Mouse (Mus musculus) MEL (cell line): ENCODE results near the gene Map3k6. TPM values are rescaled to one million over a fixed set of nuclear protein-coding genes. Genes with fewer than 3 reads are reported as not detected.

Source experiments
- DNase-seq: peaks from one replicate; pipeline ENCODE4 v3.0.0; 2011; ENCODE audit warnings: low read depth, low spot score
- H3K27ac ChIP-seq: 2 replicates; pipeline ENCODE4 v1.5.1; 2012; ENCODE audit warnings: low read depth, mild to moderate bottlenecking, control low read depth, low read length, moderate library complexity; ENCODE audit not compliant: control insufficient read depth
- H3K27me3 ChIP-seq, 2 experiments: fragments of 150-350 bp in 1 of 2; sonication (generic) in 1 of 2; 2 replicates each; pipeline ENCODE4 v1.6.1; 2012; ENCODE audit warnings: low read length in 2 of 2, mild to moderate bottlenecking in 2 of 2, improper control_type of control experiment in 1 of 2, moderate library complexity in 1 of 2; ENCODE audit not compliant: insufficient read depth in 2 of 2, control insufficient read depth in 1 of 2
- H3K36me3 ChIP-seq, 2 experiments: 2 replicates each; pipeline ENCODE4 v1.6.1; 2012 to 2014; ENCODE audit warnings: low read length in 2 of 2, improper control_type of control experiment in 1 of 2, inconsistent platforms in 1 of 2, mild to moderate bottlenecking in 1 of 2; ENCODE audit not compliant: insufficient read depth in 2 of 2, control insufficient read depth in 1 of 2
- H3K4me1 ChIP-seq, 2 experiments: fragments of 150-350 bp in 1 of 2; sonication (generic) in 1 of 2; 2 replicates each; pipeline ENCODE4 v1.6.1; 2012; ENCODE audit warnings: low read length in 2 of 2, improper control_type of control experiment in 1 of 2, mild to moderate bottlenecking in 1 of 2; ENCODE audit not compliant: insufficient read depth in 2 of 2, control insufficient read depth in 1 of 2
- H3K4me3 ChIP-seq, 2 experiments: fragments of 150-350 bp in 1 of 2; sonication (generic) in 1 of 2; 2 replicates each; pipeline ENCODE4 v1.5.1; 2012; ENCODE audit warnings: low read depth in 2 of 2, low read length in 2 of 2, mild to moderate bottlenecking in 2 of 2, moderate library complexity in 2 of 2, control low read depth in 1 of 2, improper control_type of control experiment in 1 of 2; ENCODE audit not compliant: control insufficient read depth in 1 of 2, insufficient read depth in 1 of 2
- H3K79me2 ChIP-seq: 2 replicates; pipeline ENCODE4 v1.6.1; 2012; ENCODE audit warnings: mild to moderate bottlenecking, low read length, moderate library complexity; ENCODE audit not compliant: control insufficient read depth, poor library complexity, insufficient read depth
- H3K9ac ChIP-seq: 2 replicates; pipeline ENCODE4 v1.6.1; 2012; ENCODE audit warnings: low read depth, mild to moderate bottlenecking, control low read depth, low read length, moderate library complexity; ENCODE audit not compliant: control insufficient read depth, poor library complexity, severe bottlenecking
- H3K9me3 ChIP-seq: fragments of 150-350 bp; sonication (generic); replicated peaks from 2 replicates; pipeline ENCODE4 v1.6.1; 2012; ENCODE audit warnings: mild to moderate bottlenecking, low read length, improper control_type of control experiment, moderate library complexity; ENCODE audit not compliant: insufficient read depth
- BHLHE40 ChIP-seq: IDR thresholded peaks from 2 replicates; pipeline ENCODE4 v1.6.1; 2012; ENCODE audit warnings: low read depth, mild to moderate bottlenecking, inconsistent platforms, low read length, improper control_type of control experiment, borderline replicate concordance
- CHD2 ChIP-seq: IDR thresholded peaks from 2 replicates; pipeline ENCODE4 v1.6.1; 2011; ENCODE audit warnings: low read length, improper control_type of control experiment
- CTCF ChIP-seq, 3 experiments: IDR thresholded peaks in 2 of 3; conservative IDR thresholded peaks in 1 of 3; 2 replicates each; pipeline ENCODE4 v1.5.1; 2011 to 2012; ENCODE audit warnings: low read length in 3 of 3, low read depth in 2 of 3, mild to moderate bottlenecking in 2 of 3, improper control_type of control experiment in 1 of 3, inconsistent platforms in 1 of 3, mixed read lengths in 1 of 3, moderate library complexity in 1 of 3; ENCODE audit not compliant: control insufficient read depth in 1 of 3, insufficient read depth in 1 of 3, poor library complexity in 1 of 3, severe bottlenecking in 1 of 3
- E2F4 ChIP-seq: IDR thresholded peaks from 2 replicates; pipeline ENCODE4 v1.6.1; 2011; ENCODE audit warnings: low read depth, low read length, improper control_type of control experiment, borderline replicate concordance
- EP300 ChIP-seq, 2 experiments: IDR thresholded peaks; 2 replicates each; pipeline ENCODE4 v1.6.1; 2011; ENCODE audit warnings: improper control_type of control experiment in 2 of 2, low read length in 2 of 2, low read depth in 1 of 2, mild to moderate bottlenecking in 1 of 2
- ETS1 ChIP-seq: IDR thresholded peaks from 2 replicates; pipeline ENCODE4 v1.6.1; 2012; ENCODE audit warnings: low read depth, mild to moderate bottlenecking, inconsistent platforms, low read length, improper control_type of control experiment, moderate library complexity
- GABPA ChIP-seq: IDR thresholded peaks from 2 replicates; pipeline ENCODE4 v1.6.1; 2012; ENCODE audit warnings: low read depth, mild to moderate bottlenecking, inconsistent platforms, low read length, improper control_type of control experiment, moderate library complexity
- GATA1 ChIP-seq: IDR thresholded peaks from 2 replicates; pipeline ENCODE4 v1.6.1; 2011; ENCODE audit warnings: low read depth, low read length, improper control_type of control experiment
- KAT2A ChIP-seq: conservative IDR thresholded peaks from 2 replicates; pipeline ENCODE4 v1.6.1; 2012; ENCODE audit warnings: low read depth, low read length, improper control_type of control experiment, inconsistent platforms
- MAFK ChIP-seq: IDR thresholded peaks from 2 replicates; pipeline ENCODE4 v1.6.1; 2011; ENCODE audit warnings: low read depth, mild to moderate bottlenecking, low read length, improper control_type of control experiment, borderline replicate concordance
- MAX ChIP-seq: IDR thresholded peaks from 2 replicates; pipeline ENCODE4 v1.6.1; 2011; ENCODE audit warnings: low read length, improper control_type of control experiment
- MAZ ChIP-seq: IDR thresholded peaks from 2 replicates; pipeline ENCODE4 v1.6.1; 2012; ENCODE audit warnings: low read depth, mild to moderate bottlenecking, inconsistent platforms, low read length, improper control_type of control experiment
- MXI1 ChIP-seq: IDR thresholded peaks from 2 replicates; pipeline ENCODE4 v1.6.1; 2011; ENCODE audit warnings: mild to moderate bottlenecking, low read depth, low read length, improper control_type of control experiment
- MYB ChIP-seq: IDR thresholded peaks from 2 replicates; pipeline ENCODE4 v1.6.1; 2011; ENCODE audit warnings: mild to moderate bottlenecking, low read depth, low read length, improper control_type of control experiment
- MYC ChIP-seq: IDR thresholded peaks from 2 replicates; pipeline ENCODE4 v1.6.1; 2011; ENCODE audit warnings: low read depth, mild to moderate bottlenecking, low read length, improper control_type of control experiment, moderate library complexity
- NRF1 ChIP-seq: IDR thresholded peaks from 2 replicates; pipeline ENCODE4 v1.6.1; 2014; ENCODE audit warnings: low read depth, mild to moderate bottlenecking, inconsistent platforms, low read length, improper control_type of control experiment, moderate library complexity; ENCODE audit not compliant: poor library complexity, insufficient read depth, severe bottlenecking
- POLR2A ChIP-seq, 2 experiments: IDR thresholded peaks; 2 replicates each; pipeline ENCODE4 v1.6.1; 2011 to 2012; ENCODE audit warnings: low read length in 2 of 2, mild to moderate bottlenecking in 2 of 2, control low read depth in 1 of 2, improper control_type of control experiment in 1 of 2, low read depth in 1 of 2, moderate library complexity in 1 of 2; ENCODE audit not compliant: control insufficient read depth in 1 of 2, insufficient read depth in 1 of 2, poor library complexity in 1 of 2
- RAD21 ChIP-seq: IDR thresholded peaks from 2 replicates; pipeline ENCODE4 v1.6.1; 2011; ENCODE audit warnings: mild to moderate bottlenecking, low read depth, low read length, improper control_type of control experiment
- RCOR1 ChIP-seq: IDR thresholded peaks from 2 replicates; pipeline ENCODE4 v1.6.1; 2012; ENCODE audit warnings: low read depth, mild to moderate bottlenecking, inconsistent platforms, low read length, improper control_type of control experiment
- SIN3A ChIP-seq: IDR thresholded peaks from 2 replicates; pipeline ENCODE4 v1.6.1; 2012; ENCODE audit warnings: low read length, improper control_type of control experiment, inconsistent platforms
- SMC3 ChIP-seq: IDR thresholded peaks from 2 replicates; pipeline ENCODE4 v1.6.1; 2011; ENCODE audit warnings: low read depth, low read length, improper control_type of control experiment
- TAL1 ChIP-seq: IDR thresholded peaks from 2 replicates; pipeline ENCODE4 v1.6.1; 2012; ENCODE audit warnings: mild to moderate bottlenecking, inconsistent platforms, low read length, moderate library complexity, mixed read lengths
- TBP ChIP-seq: IDR thresholded peaks from 2 replicates; pipeline ENCODE4 v1.8.0; 2011; ENCODE audit warnings: low read depth, low read length, improper control_type of control experiment
- USF1 ChIP-seq: IDR thresholded peaks from 2 replicates; pipeline ENCODE4 v1.6.1; 2014; ENCODE audit warnings: low read depth, mild to moderate bottlenecking, inconsistent platforms, low read length, improper control_type of control experiment, moderate library complexity
- ZC3H11A ChIP-seq: IDR thresholded peaks from 2 replicates; pipeline ENCODE4 v1.6.1; 2012; ENCODE audit warnings: low read depth, mild to moderate bottlenecking, inconsistent platforms, low read length, improper control_type of control experiment
- ZNF384 ChIP-seq: IDR thresholded peaks from 2 replicates; pipeline ENCODE4 v1.6.1; 2012; ENCODE audit warnings: low read depth, mild to moderate bottlenecking, inconsistent platforms, low read length, improper control_type of control experiment
- polyA plus RNA-seq, 2 experiments: library from polyadenylated mRNA; stranded (reverse) in 1 of 2; unstranded in 1 of 2; fragments of >175 nt in 1 of 2; fragments of >200 nt in 1 of 2; gene quantifications; 2 replicates each; pipeline versions ENCODE4 v1.2.1 to v1.2.4; 2012; ENCODE audit warnings: low replicate concordance in 2 of 2, low read depth in 1 of 2; ENCODE audit not compliant: insufficient read length in 2 of 2, insufficient read depth in 1 of 2, missing spikeins in 1 of 2
- total RNA-seq: library from RNA; depleted of rRNA; stranded (reverse); fragments of 300-350 nt; gene quantifications from 2 replicates; pipeline ENCODE4 v1.2.3, GENCODE M21; 2012

The Map3k6 gene
- total and polyA plus RNA-seq, 3 experiments, result 19.1 to 21.9 TPM; not detected in 1

- H3K4me3 ChIP-seq, result no peak overlapping the region
- DNase-seq, result no peak
- H3K79me2 ChIP-seq, result no peaks in the 10 kb centered on the region
- H3K27ac ChIP-seq, result no peak overlapping the region
- no peaks in the 10 kb centered on the region for H3K36me3 ChIP-seq
- H3K27me3 ChIP-seq, result no peaks in the 10 kb centered on the region
- TF ChIP-seq CHD2, result no peak
- no peak for TF ChIP-seq EP300 (IDR thresholded peaks at IDR 0.05; ENCODE audit: low read depth in 1 of 2, low read length in 2 of 2)
- TF ChIP-seq SIN3A, result no peak
- TF ChIP-seq GABPA, result no peak
- TF ChIP-seq MYC, result no peak
- TF ChIP-seq MYB, result no peak
- TF ChIP-seq USF1, result no peak
- TF ChIP-seq, all 39 proteins: peak for 0
- Histone ChIP-seq H3K9ac (no peak overlapping the region), H3K9me3 (no peaks in the 10 kb centered on the region), H3K4me1 (no peaks in the 10 kb centered on the region)
These were observed 36.2 kb upstream of the Map3k6 start for GRCm38 (mm10) chr4:133204379-133204778.

DNA sequence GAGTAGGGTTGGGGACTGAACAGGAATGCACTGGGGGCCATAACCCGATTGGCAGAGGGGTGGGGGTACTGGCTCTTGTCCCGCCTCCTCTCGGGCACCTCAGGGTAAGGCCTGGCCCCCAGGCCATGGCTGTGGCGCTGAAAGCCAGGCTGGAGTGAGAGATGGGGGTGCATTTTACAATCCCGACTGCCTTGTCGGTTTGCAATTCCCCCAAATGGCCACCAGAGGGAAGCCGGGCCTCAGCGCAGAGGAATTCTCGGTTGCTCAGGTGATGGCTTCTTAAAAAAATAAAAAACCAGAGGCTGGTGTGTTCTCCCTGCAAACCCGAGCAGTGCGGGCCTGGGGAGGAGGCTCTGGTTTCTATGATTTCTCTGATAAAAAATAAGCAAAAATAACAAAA, 31.3 kb upstream of the Map3k6 start:
- TF ChIP-seq POLR2A (IDR thresholded peaks at IDR 0.05; ENCODE audit: control insufficient read depth in 1 of 2, insufficient read depth in 1 of 2, low read depth in 1 of 2, low read length in 2 of 2, poor library complexity in 1 of 2), result no peak
- peak; percentile 89 for TF ChIP-seq ZC3H11A
- peak; percentile 35; the same call in 1 of the 2 replicates for TF ChIP-seq SIN3A
- no peak for TF ChIP-seq USF1
- TF ChIP-seq ZNF384, result peak; percentile 94
- no peak for TF ChIP-seq GATA1
- peak; percentile 97 for TF ChIP-seq SMC3
- TF ChIP-seq NRF1, result no peak
- no peak for TF ChIP-seq E2F4
- TF ChIP-seq ETS1, result no peak
- no peak for TF ChIP-seq RCOR1
- no peak for TF ChIP-seq MYB
- no peak for TF ChIP-seq MXI1
- peak; percentile 85 to 91 (median 86) for TF ChIP-seq CTCF (IDR thresholded peaks at IDR 0.05 in 2 of 3, conservative IDR thresholded peaks at IDR 0.05 in 1 of 3; ENCODE audit: control insufficient read depth in 1 of 3, insufficient read depth in 1 of 3, low read depth in 2 of 3, low read length in 3 of 3, poor library complexity in 1 of 3, severe bottlenecking in 1 of 3)
- no peak for TF ChIP-seq MAX
- no peak for TF ChIP-seq GABPA
- no peak for TF ChIP-seq MAZ
- no peak for TF ChIP-seq TBP
- no peak for TF ChIP-seq BHLHE40
- TF ChIP-seq MAFK, result no peak
- TF ChIP-seq TAL1, result no peak
- peak; percentile 93 for TF ChIP-seq RAD21
- TF ChIP-seq KAT2A, result no peak
- H3K4me1 ChIP-seq, result peaks cover 2 to 11% of the 10 kb centered on the region in 2 experiments; a peak in 2 of 4 replicates
- no peaks in the 10 kb centered on the region for H3K27me3 ChIP-seq
- H3K79me2 ChIP-seq, result no peaks in the 10 kb centered on the region
- peak; percentile 76 for DNase-seq
- H3K4me3 ChIP-seq, result no peak overlapping the region
- H3K9ac ChIP-seq, result no peak overlapping the region
- H3K9me3 ChIP-seq, result no peaks in the 10 kb centered on the region
- H3K27ac ChIP-seq, result no peak overlapping the region
- no peaks in the 10 kb centered on the region for H3K36me3 ChIP-seq
